Mouse (Mus musculus) CH12F3 (cell line): Measurements from ENCODE around the gene Agpat3.

Source experiments
- in situ Hi-C: fragments of 300-500 bp; cut with MboI; formaldehyde crosslinking; loops from 2 replicates; pipeline ENCODE4 v1.14.3; 2020; ENCODE audit warnings: low sequenced_read_pairs

Agpat3 gene

GRCm38 (mm10) chr10:78224136-78224535, 128.2 kb downstream of the Agpat3 start:
- in situ Hi-C loops, result no loop called here

GRCm38 (mm10) chr10:78222908-78223307, 129.4 kb downstream of the Agpat3 start:
- in situ Hi-C loops, result no loop called here

DNA sequence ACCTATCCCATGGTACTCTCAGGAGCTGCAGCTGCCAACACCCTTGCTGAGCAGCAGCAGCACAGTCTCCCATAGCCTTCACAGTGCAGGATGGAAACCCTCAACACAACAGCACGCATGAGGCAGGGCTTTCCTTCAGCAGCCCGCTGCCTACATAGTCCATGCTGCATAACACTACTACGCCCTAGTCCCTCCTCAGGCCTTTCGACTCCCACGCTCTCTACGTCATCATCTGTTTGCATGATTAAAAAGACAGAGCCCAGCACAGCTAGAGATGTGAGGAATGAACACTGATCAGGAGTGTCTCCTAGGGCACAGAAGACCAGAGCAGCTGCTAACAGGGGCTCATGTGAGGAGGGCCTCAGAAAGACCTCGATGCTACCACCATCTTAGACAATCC, 131.0 kb downstream of the Agpat3 start:
- in situ Hi-C loops, result no loop called here

DNA sequence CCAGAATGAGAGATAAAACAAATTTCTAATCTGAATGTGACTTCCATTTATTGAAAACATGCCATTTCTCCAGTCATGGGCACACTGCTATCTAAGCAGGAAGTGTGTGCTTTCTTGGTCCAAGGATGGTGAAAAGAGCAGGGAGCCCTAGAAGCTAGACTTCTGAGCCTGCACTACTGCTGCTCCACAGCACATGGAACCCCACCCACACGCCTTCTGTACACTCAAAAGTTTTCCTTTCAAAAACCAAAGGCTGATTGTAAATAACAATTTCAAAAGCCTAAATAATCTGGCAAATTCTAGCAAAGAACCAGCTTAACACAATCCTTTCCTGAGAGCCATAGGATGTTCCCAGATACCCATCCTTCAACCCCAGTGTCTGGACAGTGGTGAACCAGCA, 132.8 kb downstream of the Agpat3 start:
- in situ Hi-C loops, result no loop called here
